Mouse (Mus musculus): Measurements from ENCODE around the gene Haus4.

The Haus4 gene

DNA sequence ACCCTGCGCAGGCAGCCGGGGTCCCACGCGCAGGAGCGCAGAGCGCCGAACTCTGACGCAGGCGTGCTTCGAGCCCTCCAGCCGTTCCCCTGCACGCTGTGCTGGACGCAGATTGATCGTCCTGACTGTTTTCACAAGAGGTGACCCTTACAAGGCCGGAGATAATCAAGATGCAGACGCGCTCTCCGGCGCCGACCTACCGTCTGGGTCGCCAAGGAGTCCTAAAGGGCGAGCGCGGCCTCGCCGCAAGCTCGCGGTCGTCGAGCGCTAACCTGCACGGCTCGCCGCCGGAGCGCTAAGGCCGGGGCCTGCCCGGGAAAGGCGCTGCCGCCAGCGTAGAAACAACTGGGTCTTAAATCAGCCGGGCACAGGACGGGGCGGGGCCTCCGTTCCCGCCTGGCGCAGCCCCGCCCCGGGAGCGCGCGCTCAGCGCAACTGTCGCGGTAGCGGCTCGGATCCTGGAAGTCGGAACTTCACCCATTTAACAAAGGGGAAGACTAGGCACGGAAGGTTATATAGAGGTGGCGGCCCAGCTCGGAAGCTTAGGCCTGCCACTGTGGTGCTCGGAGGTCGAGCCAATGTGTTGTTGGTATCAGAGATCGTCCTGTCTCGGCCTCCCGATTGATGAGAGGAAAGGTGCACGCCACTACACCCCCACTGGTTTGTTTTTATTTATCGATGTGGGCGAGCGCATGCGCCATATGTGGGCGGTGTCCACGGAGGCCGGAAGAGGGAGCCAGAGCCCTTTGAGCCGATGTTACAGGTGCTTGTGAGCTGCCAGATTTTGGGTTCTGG, at the start of gene Haus4:
Haus4 (minus strand) TSS at position 642 of the 795 bp plus-strand sequence.
- peak; percentile 33 to 38 for DNase-seq (ENCODE audit: low spot score in 2 of 2)

DNA sequence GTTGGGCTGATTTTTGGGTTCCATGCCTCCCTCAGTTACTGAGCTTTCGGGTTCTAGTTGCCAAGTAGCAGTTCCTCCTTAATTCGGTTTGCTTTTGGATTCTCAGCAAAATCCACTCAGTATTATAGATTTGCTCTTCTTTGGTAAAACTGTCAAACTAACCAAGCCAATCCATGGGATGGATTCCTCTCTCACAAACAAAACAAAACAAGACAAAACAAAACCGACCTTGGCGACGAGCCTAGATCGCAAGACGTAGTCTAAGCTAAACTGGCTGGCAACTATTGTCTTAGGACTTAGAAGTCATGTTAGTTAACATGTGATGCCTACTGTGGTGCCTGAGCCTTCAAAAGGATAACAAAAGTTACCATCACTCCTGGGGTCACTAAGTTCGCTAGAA, 49.3 kb upstream of the Haus4 start:
- no peak for DNase-seq (ENCODE audit: low spot score in 2 of 2)

DNA sequence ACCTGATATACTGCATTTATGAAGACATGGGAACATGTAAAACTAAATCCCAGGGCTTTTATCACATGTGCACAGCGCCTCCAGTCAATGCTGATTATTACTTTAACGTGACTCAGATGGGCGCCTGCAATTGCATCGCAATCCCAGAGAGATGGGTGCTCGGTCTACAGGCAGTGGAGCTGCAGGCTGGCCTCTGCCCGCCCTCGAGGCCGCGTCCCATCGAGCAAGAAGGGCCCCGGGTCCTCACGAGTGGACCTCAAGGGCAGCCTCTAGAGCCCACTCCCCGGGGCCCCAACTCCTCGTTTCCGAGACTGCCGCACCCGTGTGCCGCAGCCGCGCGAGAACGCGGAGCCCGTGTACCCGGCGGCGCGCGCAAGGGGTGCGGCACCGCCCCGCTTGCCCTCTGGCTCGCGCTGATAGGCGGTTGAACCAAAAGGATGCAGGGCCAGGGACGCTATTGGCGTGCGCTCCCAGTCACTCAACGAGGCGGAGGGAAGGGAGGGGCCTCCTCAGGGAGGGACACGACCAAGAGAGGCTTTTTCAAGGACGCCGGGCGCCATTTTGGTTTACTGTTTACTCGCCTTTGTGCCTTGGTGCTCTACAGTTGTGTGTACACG, 48.7 kb upstream of the Haus4 start:
- DNase-seq (ENCODE audit: low spot score in 2 of 2): peak; percentile 93 to 94

DNA sequence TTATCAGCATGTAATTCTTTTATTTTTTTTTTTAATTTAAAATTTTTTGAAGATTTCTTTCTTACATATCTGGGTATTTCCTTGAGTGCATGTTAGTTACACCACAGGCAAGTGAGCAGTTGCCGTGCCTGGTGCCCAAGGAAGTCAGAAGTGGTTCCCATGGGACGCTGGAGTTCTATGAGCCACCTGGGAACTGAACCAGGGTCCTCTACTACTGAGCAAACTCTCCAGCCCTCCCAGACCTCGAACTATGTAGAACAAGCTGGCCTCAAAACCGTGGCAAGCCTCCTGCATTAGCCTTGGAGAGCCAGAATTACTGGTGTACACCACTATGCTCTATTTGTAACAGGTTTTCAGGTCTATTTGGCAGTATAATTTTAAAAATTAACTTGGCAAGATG, 48.2 kb upstream of the Haus4 start:
- DNase-seq (ENCODE audit: low spot score in 2 of 2): no peak

DNA sequence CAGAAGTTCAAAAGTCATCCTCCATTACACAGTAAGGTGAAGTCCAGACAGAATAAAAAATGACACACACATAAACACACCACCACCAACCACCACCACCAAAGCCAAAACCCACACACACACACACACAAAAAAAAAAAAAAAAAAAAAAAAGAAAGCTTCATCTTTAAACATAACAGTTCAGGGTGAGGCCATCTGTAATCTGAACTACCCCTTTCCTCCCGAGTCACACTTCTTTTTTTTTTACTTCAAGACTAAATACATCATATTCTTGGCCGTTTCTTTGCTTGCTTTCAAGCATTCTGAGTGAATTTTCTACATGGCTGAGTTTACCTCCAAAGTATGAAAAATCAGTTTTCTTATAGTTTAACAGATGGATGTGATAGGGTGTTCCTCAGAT, 47.2 kb upstream of the Haus4 start:
- DNase-seq (ENCODE audit: low spot score in 2 of 2): no peak

DNA sequence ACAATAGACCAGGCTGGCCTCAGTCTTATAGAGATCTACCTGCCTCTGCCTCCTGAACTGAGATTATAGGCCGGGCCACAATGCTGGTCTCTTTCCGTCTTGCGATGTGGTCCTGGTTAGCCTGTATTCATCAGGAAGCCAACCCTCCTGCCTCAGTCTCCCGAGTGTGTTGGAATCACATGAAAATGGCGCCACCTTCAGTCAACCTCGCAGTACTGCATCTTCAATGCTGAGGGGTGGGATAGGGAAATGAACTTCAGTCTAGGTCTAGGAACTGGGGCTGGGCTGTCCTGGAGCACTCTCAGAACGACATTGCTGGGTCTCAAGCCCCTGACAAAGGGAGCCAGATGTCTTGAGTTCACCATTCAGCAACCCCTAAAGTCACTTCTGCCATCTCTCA, 42.7 kb upstream of the Haus4 start:
- DNase-seq (ENCODE audit: low spot score in 2 of 2): no peak

DNA sequence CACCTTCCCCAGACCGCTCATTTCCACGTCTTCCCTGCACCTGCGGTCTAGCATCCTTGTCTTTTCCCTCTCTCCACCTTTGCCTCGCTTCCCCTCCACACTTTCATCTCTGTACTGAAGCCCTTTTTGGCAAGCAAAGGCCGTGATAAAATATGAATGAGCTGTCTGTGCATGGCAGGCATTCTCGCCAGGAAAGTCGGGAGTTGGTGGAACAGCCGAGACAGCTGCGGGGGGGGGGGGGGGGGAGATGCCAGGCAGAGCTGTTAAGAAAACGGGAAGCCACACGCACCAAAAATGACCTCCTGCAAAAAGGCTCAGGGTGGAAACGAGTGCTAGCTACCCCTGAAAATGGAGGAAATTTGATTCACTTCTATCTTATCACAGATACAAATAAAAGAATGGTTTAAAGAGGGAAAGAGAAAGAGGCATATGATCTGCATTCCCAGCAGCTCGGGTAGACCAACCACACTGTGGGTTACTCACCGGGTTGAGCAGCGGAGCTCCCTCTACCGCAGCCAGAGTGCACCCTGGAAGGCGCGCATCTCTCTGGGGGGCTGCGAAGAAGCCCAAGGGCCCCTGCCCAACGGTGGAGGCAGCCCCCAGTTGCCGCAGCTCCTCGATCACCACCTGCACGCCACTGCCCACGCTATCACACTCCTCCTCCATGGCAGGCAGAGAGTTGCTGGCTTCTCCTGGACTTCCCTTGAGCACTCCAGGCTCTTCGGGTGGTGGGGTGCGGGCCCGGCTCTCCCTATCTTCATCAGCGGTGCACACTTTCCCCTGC, 40.4 kb upstream of the Haus4 start:
- DNase-seq (ENCODE audit: low spot score in 2 of 2): no peak

DNA sequence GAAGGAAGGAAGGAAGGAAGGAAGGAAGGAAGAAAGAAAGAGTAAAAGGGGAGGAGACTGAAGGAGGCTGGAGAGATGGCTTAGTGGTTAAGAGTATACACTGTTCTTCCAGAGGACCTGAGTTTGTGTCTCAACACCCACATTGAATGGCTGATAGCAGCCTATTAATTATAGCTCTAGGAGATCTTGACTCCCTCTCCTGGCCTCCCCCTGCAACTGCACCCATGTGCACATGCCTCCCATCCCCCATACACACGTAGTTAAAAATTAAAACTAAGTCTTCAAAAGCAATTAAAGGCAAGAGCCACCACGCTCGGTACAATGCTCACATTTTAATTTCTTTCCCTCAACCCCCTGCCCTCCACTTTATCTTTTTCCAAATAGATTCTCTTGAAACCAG, 39.6 kb upstream of the Haus4 start:
- DNase-seq (ENCODE audit: low spot score in 2 of 2): no peak

DNA sequence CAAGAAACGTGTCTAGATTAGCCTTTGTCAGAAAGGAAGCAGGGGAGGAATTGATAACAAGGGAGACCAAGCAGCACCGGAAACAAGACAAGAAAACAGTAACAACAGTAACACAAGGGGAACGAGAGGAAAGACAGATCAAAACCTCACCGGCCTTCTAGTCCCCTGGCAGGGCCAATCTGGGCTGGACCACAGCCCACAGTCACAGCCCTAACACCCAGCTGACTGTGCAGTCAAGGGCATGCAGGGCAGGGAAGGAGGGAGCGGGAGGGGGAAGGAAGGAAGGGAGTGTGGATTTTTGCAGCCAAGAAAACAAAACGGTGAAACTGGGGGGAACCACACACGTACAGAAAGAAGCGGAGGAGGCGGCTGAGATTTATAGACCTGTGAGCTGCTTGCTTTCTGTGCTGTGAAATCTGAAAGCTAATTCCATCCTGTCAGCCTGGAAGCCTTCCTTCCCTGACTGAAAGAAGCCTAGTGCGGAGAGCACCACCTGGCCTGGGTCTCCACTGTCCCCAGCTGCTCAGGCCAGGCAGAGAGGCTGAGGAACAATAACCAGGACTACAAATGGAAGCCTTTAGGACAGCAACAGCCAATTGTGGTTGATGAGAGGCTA, 38.0 kb upstream of the Haus4 start:
- DNase-seq (ENCODE audit: low spot score in 2 of 2): no peak

DNA sequence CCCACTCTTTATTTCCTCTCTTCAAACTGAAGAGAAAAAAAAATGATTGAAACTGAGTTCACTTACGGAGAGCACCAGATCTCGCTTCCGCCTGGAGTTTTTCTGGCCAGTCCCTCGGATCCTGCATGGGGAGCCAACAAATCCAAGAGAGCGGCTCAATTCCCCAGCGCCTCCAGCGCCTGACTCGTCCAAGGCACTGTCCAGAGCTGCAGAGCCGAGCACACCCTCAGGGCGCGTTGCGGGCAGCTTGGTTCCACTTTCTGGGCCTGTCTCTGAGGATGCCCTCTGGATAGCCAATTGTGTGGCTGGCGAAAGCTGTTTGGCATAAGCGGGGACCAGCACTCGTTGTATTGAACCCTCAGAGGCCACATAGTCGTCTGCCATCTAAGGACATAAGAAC, 36.6 kb upstream of the Haus4 start:
- no peak for DNase-seq (ENCODE audit: low spot score in 2 of 2)

DNA sequence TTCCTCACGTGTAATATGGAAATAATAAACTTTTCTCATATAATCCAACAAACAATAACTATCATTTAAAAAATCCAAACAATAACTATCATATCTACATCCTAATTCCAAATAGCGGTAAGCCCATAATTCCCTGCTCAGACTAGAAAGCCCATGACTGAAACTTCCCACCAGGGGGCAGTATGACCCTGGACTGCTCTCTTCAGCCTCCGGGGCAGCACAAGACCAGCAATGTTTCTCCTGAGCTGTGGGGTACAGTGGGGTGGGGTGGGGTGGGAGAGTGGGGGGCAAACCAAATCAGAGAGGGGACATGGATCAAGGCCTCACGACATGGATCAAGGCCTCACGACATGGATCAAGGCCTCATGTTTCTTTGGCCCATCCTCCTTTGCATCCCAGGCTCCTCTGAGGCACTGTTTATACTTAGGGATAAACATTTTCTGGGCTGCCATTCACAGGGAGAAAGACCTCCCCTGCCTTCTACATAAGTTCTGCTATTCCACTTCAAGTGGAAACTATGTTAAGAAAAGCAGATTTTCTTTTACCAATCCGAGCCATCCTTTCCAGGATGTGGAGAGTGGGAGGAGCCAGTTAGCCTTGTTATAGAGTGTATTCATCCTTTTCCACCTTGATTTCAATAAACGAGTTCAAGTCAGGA, 29.4 kb upstream of the Haus4 start:
- DNase-seq (ENCODE audit: low spot score in 2 of 2): no peak

DNA sequence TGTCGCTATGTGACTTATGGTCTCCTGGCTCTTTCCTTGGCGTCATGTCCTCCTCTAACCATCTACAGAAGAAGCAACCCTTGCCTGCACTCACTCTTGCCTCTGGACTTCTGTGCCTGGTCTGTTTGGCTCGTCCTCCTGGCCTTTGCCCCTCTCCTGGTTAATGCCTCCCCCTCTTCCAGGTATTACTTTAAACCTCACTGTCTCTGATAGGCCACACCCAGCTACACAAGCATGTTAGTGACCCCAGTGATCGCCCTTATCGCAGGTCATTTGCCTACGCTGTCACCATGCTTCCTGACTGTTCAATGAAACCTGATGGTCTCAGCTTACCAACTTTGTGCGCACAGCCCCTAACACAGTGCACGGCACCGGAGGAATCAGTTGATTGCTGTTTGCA, 28.1 kb upstream of the Haus4 start:
- DNase-seq (ENCODE audit: low spot score in 2 of 2): no peak

DNA sequence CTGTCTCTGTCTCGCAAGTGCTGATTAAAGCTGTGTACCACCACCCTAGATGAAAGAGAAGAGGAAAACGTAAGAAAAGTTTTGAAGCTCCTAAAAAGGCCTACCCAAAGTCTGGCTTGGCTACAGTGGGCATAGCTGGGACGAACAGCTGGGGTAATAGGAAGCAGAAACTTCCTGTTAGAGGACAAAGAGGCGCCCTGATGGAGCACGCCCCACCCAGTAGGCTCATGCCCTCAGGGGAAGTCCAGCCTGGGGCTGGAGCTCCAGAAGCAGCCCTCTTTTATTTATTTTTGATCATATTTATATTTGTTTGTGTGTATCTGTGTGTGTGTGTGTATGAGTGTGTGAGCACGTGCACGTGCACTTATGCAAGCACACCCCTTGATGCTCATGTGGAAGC, 25.2 kb upstream of the Haus4 start:
- DNase-seq (ENCODE audit: low spot score in 2 of 2): no peak

DNA sequence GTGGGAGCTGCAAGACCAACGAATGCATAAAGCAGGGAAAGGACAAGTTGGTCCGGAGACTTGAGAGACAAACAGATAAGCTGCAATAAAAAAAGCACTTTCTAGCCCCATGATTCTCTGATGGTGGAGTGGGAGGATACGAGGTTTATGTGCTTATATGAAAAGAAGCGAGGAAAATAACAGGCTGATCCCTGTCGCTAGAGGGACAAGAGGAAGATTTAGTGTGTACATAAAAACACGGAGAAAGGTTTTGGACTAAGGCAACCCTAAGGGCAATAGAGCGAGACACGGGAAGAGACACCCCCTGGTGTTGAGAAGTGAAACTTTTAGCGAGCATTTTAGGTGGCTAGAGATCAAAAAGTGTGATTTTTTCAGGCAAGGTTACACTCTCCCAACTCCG, 23.6 kb upstream of the Haus4 start:
- DNase-seq (ENCODE audit: low spot score in 2 of 2): no peak

DNA sequence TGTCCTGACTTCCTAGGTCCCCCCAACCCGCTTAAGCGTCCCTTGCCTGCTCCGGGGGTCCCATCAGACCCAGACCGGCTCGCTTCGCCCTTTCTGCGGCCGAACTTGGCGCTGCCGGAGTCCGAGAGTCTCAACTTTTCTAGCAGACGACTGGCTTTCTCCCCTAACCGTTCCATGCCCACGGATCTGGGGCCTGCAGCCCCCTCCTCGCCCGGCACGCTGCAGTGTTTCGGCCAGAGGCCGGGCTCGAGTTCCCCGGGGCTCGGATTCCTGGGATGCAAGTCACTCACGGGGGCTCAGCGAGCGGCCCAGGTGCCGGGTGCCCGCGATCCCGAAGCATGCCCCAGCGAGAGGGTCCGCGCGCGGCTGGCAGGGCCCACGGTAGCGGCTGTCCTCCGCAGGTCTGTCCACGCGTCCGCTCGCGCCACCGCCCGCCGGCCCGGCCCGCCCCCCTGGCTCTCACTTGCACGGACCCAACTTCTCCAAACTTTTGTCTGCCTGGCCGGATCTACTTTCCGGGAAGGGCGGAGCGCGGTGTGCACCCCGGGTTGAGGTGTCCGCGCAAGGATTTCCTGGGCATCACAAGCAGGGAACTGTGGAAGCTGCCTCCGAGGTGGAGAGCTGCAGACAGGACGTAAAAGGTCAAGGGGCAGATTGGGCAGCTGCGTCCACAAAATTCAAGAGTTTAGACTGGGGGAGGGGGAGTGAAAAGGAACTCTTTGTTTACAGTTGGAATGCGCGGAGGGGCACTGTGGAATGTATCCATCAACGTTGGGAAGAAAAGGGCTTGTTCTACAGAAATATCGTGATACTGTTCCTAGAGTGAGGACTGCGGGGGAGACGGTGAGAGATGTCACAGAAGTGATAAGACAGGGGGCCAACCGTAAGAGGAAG, 22.9 kb upstream of the Haus4 start, which contains the start of gene Ajuba:
Ajuba (minus strand) TSS at position 470 of the 894 bp plus-strand sequence.
- peak; percentile 57 to 63 for DNase-seq (ENCODE audit: low spot score in 2 of 2)

DNA sequence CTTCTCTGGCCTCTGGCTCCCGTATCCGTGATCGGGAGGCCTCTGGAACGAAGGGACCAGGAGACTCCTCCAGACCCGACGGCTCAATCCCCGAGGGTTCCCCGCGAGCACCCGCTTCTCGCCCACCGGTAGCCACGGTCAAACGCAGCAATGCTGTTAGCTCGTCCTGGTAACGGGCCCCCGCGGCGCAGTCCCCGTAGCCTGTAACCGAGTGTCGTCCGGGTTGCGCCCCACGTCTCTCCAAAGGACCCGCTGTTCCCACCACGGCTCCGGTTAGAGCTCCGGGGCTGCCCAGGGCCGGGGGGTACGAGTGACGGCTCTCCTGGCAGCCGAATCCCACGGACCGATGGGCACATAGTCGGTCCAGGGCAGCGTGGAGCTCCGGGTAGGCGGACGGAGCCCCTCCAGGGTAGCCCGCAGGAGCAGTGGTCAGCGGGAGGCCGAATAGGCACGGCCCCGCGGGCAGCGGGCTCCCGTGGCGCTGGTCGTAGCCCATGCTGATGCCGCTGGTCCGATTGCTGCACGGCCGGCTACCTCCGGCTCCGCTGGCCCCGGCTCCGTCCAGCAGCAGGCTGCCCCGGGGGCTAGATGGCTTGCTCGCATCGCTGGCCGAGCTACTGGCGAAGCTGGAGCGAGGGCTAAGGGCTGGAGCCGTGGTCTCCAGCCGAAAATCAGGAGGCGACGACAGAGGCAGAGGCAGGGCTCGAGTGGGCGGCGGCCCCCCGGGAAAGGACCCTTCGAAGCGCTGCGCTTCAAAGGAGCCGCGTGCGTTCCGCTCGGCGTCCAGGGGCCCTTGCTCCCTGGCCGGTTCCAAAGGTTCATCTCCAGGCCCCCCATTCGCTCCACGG, 22.0 kb upstream of the Haus4 start:
- no peak for DNase-seq (ENCODE audit: low spot score in 2 of 2)

DNA sequence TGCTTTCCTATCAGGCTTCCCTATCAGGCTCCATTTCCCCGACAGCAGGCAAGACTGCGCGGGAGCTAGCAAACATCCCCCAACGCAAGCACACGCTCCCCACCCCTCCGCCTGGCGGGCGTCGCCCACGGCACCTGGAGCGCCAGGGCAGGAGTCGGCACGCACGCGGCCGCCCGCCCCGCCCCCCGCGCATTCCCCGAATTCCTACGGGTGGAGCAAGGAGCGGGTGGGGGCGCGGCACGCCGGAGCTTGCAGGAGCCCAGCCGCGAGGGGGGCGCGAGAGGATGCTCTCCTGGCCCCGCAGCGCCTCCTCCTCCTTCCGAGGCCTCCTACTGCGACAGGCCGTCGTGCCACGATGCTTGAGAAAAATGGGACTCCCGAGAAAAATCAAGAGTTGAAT, 21.2 kb upstream of the Haus4 start:
- DNase-seq (ENCODE audit: low spot score in 2 of 2): no peak

DNA sequence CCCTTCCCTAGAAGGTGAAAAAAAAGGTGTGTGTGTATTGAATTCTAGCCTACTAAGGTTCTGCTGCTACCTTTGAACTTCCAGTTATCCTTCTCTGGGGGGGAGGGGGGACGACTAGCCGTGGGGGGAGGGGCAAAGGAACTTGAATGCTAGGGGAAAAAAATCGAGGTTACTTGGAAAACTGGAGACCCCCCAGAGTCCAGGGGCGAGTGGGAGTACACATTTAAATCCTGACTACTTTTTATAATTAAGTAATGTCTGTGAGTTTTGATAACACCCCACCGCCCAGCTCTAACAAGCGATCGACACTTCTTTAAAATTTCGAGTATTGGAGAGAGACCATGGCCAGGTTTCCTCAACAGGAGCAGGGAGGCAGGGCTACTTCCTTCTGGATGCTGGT, 20.6 kb upstream of the Haus4 start:
- DNase-seq (ENCODE audit: low spot score in 2 of 2): no peak

DNA sequence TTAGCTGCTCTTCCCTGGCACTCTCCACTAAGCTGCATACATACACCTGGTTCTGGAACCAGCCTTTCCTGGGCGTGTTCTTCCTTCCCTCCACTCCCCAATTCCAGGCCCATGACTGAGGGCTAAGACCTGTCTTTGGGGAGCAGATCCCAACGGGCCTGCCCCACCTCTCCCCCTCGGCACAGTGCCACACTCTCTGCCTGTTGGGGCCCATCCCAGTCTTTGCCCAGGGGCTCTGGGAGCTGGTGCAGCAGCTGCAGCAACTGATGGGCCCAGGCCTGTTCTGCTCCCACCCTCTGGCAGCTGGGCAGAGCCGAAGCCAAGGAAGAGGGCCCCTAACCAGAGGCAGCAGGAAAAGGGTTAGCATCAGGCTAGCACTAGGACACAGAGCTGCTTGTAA, 19.8 kb upstream of the Haus4 start:
- no peak for DNase-seq (ENCODE audit: low spot score in 2 of 2)
